Mouse (Mus musculus): ENCODE results near the gene Kctd17. TPM values are rescaled to one million over a fixed set of nuclear protein-coding genes. Genes with fewer than 3 reads are reported as not detected.
A peak's percentile ranks its signal among the peaks of the same experiment; 100 is the strongest.

Gene Kctd17
- polyA plus RNA-seq, 1 experiment = not detected

- TF ChIP-seq CTCF (IDR thresholded peaks at IDR 0.05; ENCODE audit: insufficient read depth, low read depth, low read length) (no peak), POLR2A (IDR thresholded peaks at IDR 0.05; ENCODE audit: insufficient read depth, low read depth, low read length) (no peak)
- no peak within 1 kb of the TSS for H3K27ac ChIP-seq (ENCODE audit: insufficient read depth, low read depth, low read length)
- no peaks in the 10 kb centered on the region for H3K4me1 ChIP-seq (ENCODE audit: control insufficient read depth, insufficient read depth, low read length)
- WGBS = 87% methylated on average over 8 of the region's 8 CpGs
- H3K4me3 ChIP-seq (ENCODE audit: insufficient read depth, low read depth, low read length) = no peak within 1 kb of the TSS
These were observed 32.8 kb upstream of the Kctd17 start, which contains the start of gene Tex33 for GRCm38 (mm10) chr15:78395478-78395962. Gene Tex33 (minus strand): TSS chr15:78395912.

GRCm38 (mm10) chr15:78401345-78401744 lies 27.0 kb upstream of the Kctd17 start:
- 67% methylated on average over 6 of the region's 6 CpGs for WGBS
- Histone ChIP-seq H3K4me1 (ENCODE audit: control insufficient read depth, insufficient read depth, low read length) (peaks cover 17% of the 10 kb centered on the region), H3K4me3 (ENCODE audit: insufficient read depth, low read depth, low read length) (no peak overlapping the region), H3K27ac (ENCODE audit: insufficient read depth, low read depth, low read length) (peak overlapping the region; percentile 64; the same call in 1 of the 2 replicates)
- TF ChIP-seq CTCF (IDR thresholded peaks at IDR 0.05; ENCODE audit: insufficient read depth, low read depth, low read length) = no peak
- no peak for TF ChIP-seq POLR2A (IDR thresholded peaks at IDR 0.05; ENCODE audit: insufficient read depth, low read depth, low read length)

GRCm38 (mm10) chr15:78401921-78402320 lies 26.4 kb upstream of the Kctd17 start:
- Histone ChIP-seq H3K4me3 (ENCODE audit: insufficient read depth, low read depth, low read length) (no peak overlapping the region), H3K27ac (ENCODE audit: insufficient read depth, low read depth, low read length) (peak overlapping the region; percentile 64; the same call in 1 of the 2 replicates), H3K4me1 (ENCODE audit: control insufficient read depth, insufficient read depth, low read length) (peaks cover 17% of the 10 kb centered on the region)
- 63% methylated on average over 4 of the region's 4 CpGs for WGBS
- no peak for TF ChIP-seq POLR2A (IDR thresholded peaks at IDR 0.05; ENCODE audit: insufficient read depth, low read depth, low read length)
- no peak for TF ChIP-seq CTCF (IDR thresholded peaks at IDR 0.05; ENCODE audit: insufficient read depth, low read depth, low read length)

- Histone ChIP-seq H3K27ac (ENCODE audit: insufficient read depth, low read depth, low read length) (no peak overlapping the region), H3K4me1 (ENCODE audit: control insufficient read depth, insufficient read depth, low read length) (peaks cover 17% of the 10 kb centered on the region), H3K4me3 (ENCODE audit: insufficient read depth, low read depth, low read length) (no peak overlapping the region)
- 74% methylated on average over 7 of the region's 7 CpGs for WGBS
- TF ChIP-seq CTCF (IDR thresholded peaks at IDR 0.05; ENCODE audit: insufficient read depth, low read depth, low read length) = no peak
- TF ChIP-seq POLR2A (IDR thresholded peaks at IDR 0.05; ENCODE audit: insufficient read depth, low read depth, low read length) = no peak
These were observed 25.9 kb upstream of the Kctd17 start for GRCm38 (mm10) chr15:78402423-78402822.

GRCm38 (mm10) chr15:78403301-78403741 lies 25.0 kb upstream of the Kctd17 start:
- Histone ChIP-seq H3K27ac (ENCODE audit: insufficient read depth, low read depth, low read length) (no peak overlapping the region), H3K4me1 (ENCODE audit: control insufficient read depth, insufficient read depth, low read length) (peaks cover 17% of the 10 kb centered on the region), H3K4me3 (ENCODE audit: insufficient read depth, low read depth, low read length) (no peak overlapping the region)
- 60% methylated on average over 3 of the region's 3 CpGs for WGBS
- TF ChIP-seq CTCF (IDR thresholded peaks at IDR 0.05; ENCODE audit: insufficient read depth, low read depth, low read length) = no peak
- no peak for TF ChIP-seq POLR2A (IDR thresholded peaks at IDR 0.05; ENCODE audit: insufficient read depth, low read depth, low read length)

- H3K4me1 ChIP-seq (ENCODE audit: control insufficient read depth, insufficient read depth, low read length) = peaks cover 17% of the 10 kb centered on the region
- TF ChIP-seq POLR2A (IDR thresholded peaks at IDR 0.05; ENCODE audit: insufficient read depth, low read depth, low read length) (no peak), CTCF (IDR thresholded peaks at IDR 0.05; ENCODE audit: insufficient read depth, low read depth, low read length) (no peak)
- no peak overlapping the region for H3K27ac ChIP-seq (ENCODE audit: insufficient read depth, low read depth, low read length)
- WGBS = 60% methylated on average over 1 of the region's 1 CpGs
- H3K4me3 ChIP-seq (ENCODE audit: insufficient read depth, low read depth, low read length) = no peak overlapping the region
These were observed 24.5 kb upstream of the Kctd17 start for GRCm38 (mm10) chr15:78403896-78404295.

GRCm38 (mm10) chr15:78405098-78405497 lies 23.3 kb upstream of the Kctd17 start:
- H3K4me1 ChIP-seq (ENCODE audit: control insufficient read depth, insufficient read depth, low read length) = peaks cover 22% of the 10 kb centered on the region

GRCm38 (mm10) chr15:78405517-78406211 lies 22.7 kb upstream of the Kctd17 start, which contains the start of gene Tst:
Gene Tst (minus strand): TSS chr15:78405907.
- 7% methylated on average over 34 of the region's 34 CpGs for WGBS
- peak within 1 kb of the TSS; percentile 91 for H3K4me3 ChIP-seq (ENCODE audit: insufficient read depth, low read depth, low read length)
- H3K27ac ChIP-seq (ENCODE audit: insufficient read depth, low read depth, low read length) = peak within 1 kb of the TSS; percentile 96
- peaks cover 26% of the 10 kb centered on the region for H3K4me1 ChIP-seq (ENCODE audit: control insufficient read depth, insufficient read depth, low read length)
- no peak for TF ChIP-seq CTCF (IDR thresholded peaks at IDR 0.05; ENCODE audit: insufficient read depth, low read depth, low read length)
- no peak for TF ChIP-seq POLR2A (IDR thresholded peaks at IDR 0.05; ENCODE audit: insufficient read depth, low read depth, low read length)

More at GRCm38 (mm10) chr15:78405098-78405497, 23.3 kb upstream of the Kctd17 start:
- H3K4me3 ChIP-seq (ENCODE audit: insufficient read depth, low read depth, low read length) = peak overlapping the region; percentile 91
- TF ChIP-seq POLR2A (IDR thresholded peaks at IDR 0.05; ENCODE audit: insufficient read depth, low read depth, low read length) (no peak), CTCF (IDR thresholded peaks at IDR 0.05; ENCODE audit: insufficient read depth, low read depth, low read length) (no peak)
- H3K27ac ChIP-seq (ENCODE audit: insufficient read depth, low read depth, low read length) = no peak overlapping the region
- 63% methylated on average over 11 of the region's 11 CpGs for WGBS

GRCm38 (mm10) chr15:78406293-78406934 lies 21.9 kb upstream of the Kctd17 start, which contains the start of gene Mpst:
Gene Mpst (plus strand): TSS chr15:78406416.
- under 1% methylated on average over 40 of the region's 40 CpGs for WGBS

More at GRCm38 (mm10) chr15:78406293-78406934, 21.9 kb upstream of the Kctd17 start, which contains the start of gene Mpst:
- TF ChIP-seq POLR2A (IDR thresholded peaks at IDR 0.05; ENCODE audit: insufficient read depth, low read depth, low read length) (peak; percentile 36; the same call in 1 of the 2 replicates), CTCF (IDR thresholded peaks at IDR 0.05; ENCODE audit: insufficient read depth, low read depth, low read length) (no peak)
- Histone ChIP-seq H3K4me3 (ENCODE audit: insufficient read depth, low read depth, low read length) (peak within 1 kb of the TSS; percentile 91), H3K4me1 (ENCODE audit: control insufficient read depth, insufficient read depth, low read length) (peaks cover 24% of the 10 kb centered on the region), H3K27ac (ENCODE audit: insufficient read depth, low read depth, low read length) (peak within 1 kb of the TSS; percentile 96)

All from olfactory bulb, adult 2 months (tissue).